Mouse (Mus musculus) spleen, adult 2 months (tissue): ENCODE measurements around the gene Col6a4.
A peak's percentile ranks its signal among the peaks of the same experiment; 100 is the strongest.

Source experiments
- CTCF ChIP-seq: fragments of 200-500 bp; IDR thresholded peaks from 2 replicates; pipeline ENCODE4 v1.5.1; 2011; ENCODE audit warnings: mild to moderate bottlenecking, inconsistent platforms; ENCODE audit not compliant: insufficient read depth, insufficient read length, insufficient replicate concordance; ENCODE audit errors: extremely low read depth
- POLR2A ChIP-seq: fragments of 200-500 bp; IDR thresholded peaks from 2 replicates; pipeline ENCODE4 v1.6.1; 2011; ENCODE audit warnings: low read depth, low read length, inconsistent platforms

GRCm38 (mm10) chr9:106123599-106123998, 27.0 kb upstream of the Col6a4 start:
- TF ChIP-seq CTCF (peak; percentile 41; the same call in 1 of the 2 replicates), POLR2A (no peak)
